Mouse (Mus musculus): Measurements from ENCODE around the gene Actl11. TPM values are rescaled to one million over a fixed set of nuclear protein-coding genes. Genes with fewer than 3 reads are reported as not detected.

Gene Actl11
- polyA plus RNA-seq, 1 experiment, result not detected

DNA sequence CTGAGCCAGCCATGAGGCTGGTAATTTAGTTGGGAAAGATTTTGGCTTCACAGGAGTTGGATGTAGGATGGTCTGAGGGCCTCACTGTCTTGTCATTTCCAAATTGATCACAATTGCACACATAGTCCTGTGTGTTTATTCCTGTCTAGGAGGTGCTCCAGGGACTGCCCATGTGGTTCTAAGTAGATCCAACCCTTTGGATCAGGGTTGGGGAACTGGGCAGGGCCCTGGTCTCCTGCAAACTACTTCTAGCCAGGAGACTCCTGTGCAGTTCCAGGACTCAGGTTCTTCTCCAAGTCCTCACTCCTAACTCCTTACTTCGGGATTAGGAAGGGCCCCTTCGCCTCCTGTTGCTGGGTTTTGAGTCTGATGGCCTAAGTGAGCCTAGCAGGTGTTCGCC is 7.1 kb downstream of the Actl11 start, which contains the start of gene Camkv:
Camkv (plus strand) TSS at position 301 of the 400 bp plus-strand sequence.
- Histone ChIP-seq H3K4me3 (ENCODE audit: insufficient read depth, poor library complexity, severe bottlenecking) (no peak within 1 kb of the TSS), H3ac (ENCODE audit: control insufficient read depth, insufficient read length, low read depth) (no peak within 1 kb of the TSS), H3K79me2 (ENCODE audit: control insufficient read depth, insufficient read depth) (no peaks in the 10 kb centered on the region), H3K36me3 (ENCODE audit: control insufficient read depth, insufficient read depth) (no peaks in the 10 kb centered on the region), H3K27me3 (ENCODE audit: control insufficient read depth, insufficient read depth, insufficient read length) (peaks cover 19% of the 10 kb centered on the region), H3K79me3 (ENCODE audit: low read depth) (no peaks in the 10 kb centered on the region)
- TF ChIP-seq MAX (IDR thresholded peaks at IDR 0.05) (no peak), FOSL1 (IDR thresholded peaks at IDR 0.05; ENCODE audit: insufficient read depth, low read length, poor library complexity, severe bottlenecking) (no peak), CTCF (IDR thresholded peaks at IDR 0.05; ENCODE audit: control insufficient read depth, insufficient read depth, insufficient read length) (no peak), MYOD1 (IDR thresholded peaks at IDR 0.05; ENCODE audit: control insufficient read depth, insufficient read length, low read depth) (no peak), CEBPB (IDR thresholded peaks at IDR 0.05; ENCODE audit: low read depth) (no peak), MYOG (IDR thresholded peaks at IDR 0.05; ENCODE audit: control insufficient read depth, extremely low read depth, insufficient read length) (no peak), USF1 (IDR thresholded peaks at IDR 0.05; ENCODE audit: low read depth) (no peak)

DNA sequence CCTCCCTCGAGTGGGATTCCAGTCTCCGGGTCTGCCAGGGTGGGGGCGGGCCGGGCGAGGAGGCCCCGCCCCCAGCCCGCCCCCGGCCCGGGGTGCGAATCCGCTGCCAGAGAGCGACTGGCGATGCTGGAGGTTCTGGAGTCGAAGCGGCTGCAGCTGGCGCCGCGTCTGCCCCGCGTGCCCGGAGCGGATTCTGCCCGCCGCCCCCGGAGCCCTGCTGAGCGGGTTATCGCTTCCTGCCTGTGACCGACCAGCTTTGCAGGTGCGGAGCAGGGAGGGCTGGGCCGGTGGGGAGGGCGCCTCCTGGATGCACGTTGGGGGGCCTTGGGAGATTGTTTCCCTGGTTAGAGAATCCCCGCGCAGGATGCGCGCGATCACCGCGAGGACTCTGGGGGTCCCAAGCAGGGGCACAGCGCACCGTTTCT is 7.5 kb downstream of the Actl11 start:
- Histone ChIP-seq H3K79me3 (ENCODE audit: low read depth) (no peaks in the 10 kb centered on the region), H3ac (ENCODE audit: control insufficient read depth, insufficient read length, low read depth) (no peak overlapping the region), H3K79me2 (ENCODE audit: control insufficient read depth, insufficient read depth) (no peaks in the 10 kb centered on the region), H3K36me3 (ENCODE audit: control insufficient read depth, insufficient read depth) (no peaks in the 10 kb centered on the region), H3K27me3 (ENCODE audit: control insufficient read depth, insufficient read depth, insufficient read length) (peaks cover 21% of the 10 kb centered on the region), H3K4me3 (ENCODE audit: insufficient read depth, poor library complexity, severe bottlenecking) (no peak overlapping the region)
- TF ChIP-seq MAX (IDR thresholded peaks at IDR 0.05) (no peak), MYOG (IDR thresholded peaks at IDR 0.05; ENCODE audit: control insufficient read depth, extremely low read depth, insufficient read length) (no peak), USF1 (IDR thresholded peaks at IDR 0.05; ENCODE audit: low read depth) (no peak), CTCF (IDR thresholded peaks at IDR 0.05; ENCODE audit: control insufficient read depth, insufficient read depth, insufficient read length) (no peak), CEBPB (IDR thresholded peaks at IDR 0.05; ENCODE audit: low read depth) (no peak), MYOD1 (IDR thresholded peaks at IDR 0.05; ENCODE audit: control insufficient read depth, insufficient read length, low read depth) (no peak), FOSL1 (IDR thresholded peaks at IDR 0.05; ENCODE audit: insufficient read depth, low read length, poor library complexity, severe bottlenecking) (no peak)

DNA sequence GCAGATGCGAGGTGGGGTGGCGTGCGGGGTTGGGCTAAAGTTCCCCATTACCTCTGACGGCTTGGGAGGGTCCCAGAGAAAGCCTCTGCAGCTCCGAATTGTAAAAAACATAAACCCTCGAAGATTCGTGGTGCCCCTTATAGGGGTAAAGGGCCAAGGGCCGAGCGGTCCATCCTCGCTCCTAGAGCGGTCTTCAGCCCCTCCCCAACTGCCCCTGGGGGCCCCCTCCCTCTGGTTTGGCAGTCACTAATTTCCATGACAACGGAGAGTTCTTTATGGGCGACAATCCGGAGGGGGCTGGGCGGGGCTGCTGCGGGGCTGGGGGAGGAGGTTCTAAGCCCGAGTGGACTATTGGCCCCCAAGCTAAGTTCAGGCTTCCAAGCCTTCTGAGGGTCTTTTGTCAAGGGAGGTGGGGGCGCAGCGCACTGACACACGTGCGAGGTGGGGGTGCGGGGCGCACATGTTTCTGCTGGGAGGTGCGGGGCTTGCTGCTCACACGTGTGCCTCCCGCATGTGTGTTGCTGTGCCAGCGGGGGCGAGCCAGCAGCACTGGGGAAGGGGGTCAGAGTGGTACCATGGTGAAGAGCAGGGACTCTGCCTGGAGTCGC is 8.1 kb downstream of the Actl11 start:
- H3K4me3 ChIP-seq (ENCODE audit: insufficient read depth, poor library complexity, severe bottlenecking), result no peak overlapping the region
- no peaks in the 10 kb centered on the region for H3K79me2 ChIP-seq (ENCODE audit: control insufficient read depth, insufficient read depth)
- H3K27me3 ChIP-seq (ENCODE audit: control insufficient read depth, insufficient read depth, insufficient read length), result peaks cover 24% of the 10 kb centered on the region
- TF ChIP-seq FOSL1 (IDR thresholded peaks at IDR 0.05; ENCODE audit: insufficient read depth, low read length, poor library complexity, severe bottlenecking), result no peak
- TF ChIP-seq MAX (IDR thresholded peaks at IDR 0.05), result no peak
- no peak for TF ChIP-seq USF1 (IDR thresholded peaks at IDR 0.05; ENCODE audit: low read depth)
- no peak for TF ChIP-seq CTCF (IDR thresholded peaks at IDR 0.05; ENCODE audit: control insufficient read depth, insufficient read depth, insufficient read length)
- TF ChIP-seq MYOG (IDR thresholded peaks at IDR 0.05; ENCODE audit: control insufficient read depth, extremely low read depth, insufficient read length), result no peak
- TF ChIP-seq CEBPB (IDR thresholded peaks at IDR 0.05; ENCODE audit: low read depth), result no peak
- TF ChIP-seq MYOD1 (IDR thresholded peaks at IDR 0.05; ENCODE audit: control insufficient read depth, insufficient read length, low read depth), result no peak
- H3ac ChIP-seq (ENCODE audit: control insufficient read depth, insufficient read length, low read depth), result no peak overlapping the region
- no peaks in the 10 kb centered on the region for H3K79me3 ChIP-seq (ENCODE audit: low read depth)
- no peaks in the 10 kb centered on the region for H3K36me3 ChIP-seq (ENCODE audit: control insufficient read depth, insufficient read depth)

DNA sequence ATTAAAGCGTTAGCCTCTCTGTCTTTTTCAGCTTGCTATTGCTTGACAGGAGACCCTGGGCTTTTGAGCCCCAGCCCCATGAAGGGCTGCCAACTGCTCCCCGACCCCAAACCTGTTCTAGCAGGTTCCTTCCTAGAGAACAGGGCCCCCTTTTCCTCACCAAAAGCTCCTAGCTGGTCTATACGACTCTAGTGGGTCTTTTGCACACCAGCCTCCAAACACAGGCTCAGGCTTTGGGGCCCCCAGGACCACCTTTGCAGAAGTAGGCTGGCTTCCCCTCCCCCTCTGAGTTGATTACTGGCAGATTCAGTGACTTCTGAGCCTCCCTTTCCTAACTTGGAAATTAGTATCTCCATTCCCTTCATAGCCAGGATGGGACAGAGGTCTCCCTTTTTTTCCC is 8.6 kb downstream of the Actl11 start:
- H3K79me2 ChIP-seq (ENCODE audit: control insufficient read depth, insufficient read depth), result no peaks in the 10 kb centered on the region
- no peak overlapping the region for H3K4me3 ChIP-seq (ENCODE audit: insufficient read depth, poor library complexity, severe bottlenecking)
- H3K79me3 ChIP-seq (ENCODE audit: low read depth), result no peaks in the 10 kb centered on the region
- TF ChIP-seq MYOG (IDR thresholded peaks at IDR 0.05; ENCODE audit: control insufficient read depth, extremely low read depth, insufficient read length), result no peak
- TF ChIP-seq FOSL1 (IDR thresholded peaks at IDR 0.05; ENCODE audit: insufficient read depth, low read length, poor library complexity, severe bottlenecking), result no peak
- no peak for TF ChIP-seq CTCF (IDR thresholded peaks at IDR 0.05; ENCODE audit: control insufficient read depth, insufficient read depth, insufficient read length)
- no peak for TF ChIP-seq CEBPB (IDR thresholded peaks at IDR 0.05; ENCODE audit: low read depth)
- TF ChIP-seq USF1 (IDR thresholded peaks at IDR 0.05; ENCODE audit: low read depth), result no peak
- TF ChIP-seq MAX (IDR thresholded peaks at IDR 0.05), result no peak
- TF ChIP-seq MYOD1 (IDR thresholded peaks at IDR 0.05; ENCODE audit: control insufficient read depth, insufficient read length, low read depth), result no peak
- no peak overlapping the region for H3ac ChIP-seq (ENCODE audit: control insufficient read depth, insufficient read length, low read depth)
- no peaks in the 10 kb centered on the region for H3K36me3 ChIP-seq (ENCODE audit: control insufficient read depth, insufficient read depth)
- peaks cover 24% of the 10 kb centered on the region for H3K27me3 ChIP-seq (ENCODE audit: control insufficient read depth, insufficient read depth, insufficient read length)

DNA sequence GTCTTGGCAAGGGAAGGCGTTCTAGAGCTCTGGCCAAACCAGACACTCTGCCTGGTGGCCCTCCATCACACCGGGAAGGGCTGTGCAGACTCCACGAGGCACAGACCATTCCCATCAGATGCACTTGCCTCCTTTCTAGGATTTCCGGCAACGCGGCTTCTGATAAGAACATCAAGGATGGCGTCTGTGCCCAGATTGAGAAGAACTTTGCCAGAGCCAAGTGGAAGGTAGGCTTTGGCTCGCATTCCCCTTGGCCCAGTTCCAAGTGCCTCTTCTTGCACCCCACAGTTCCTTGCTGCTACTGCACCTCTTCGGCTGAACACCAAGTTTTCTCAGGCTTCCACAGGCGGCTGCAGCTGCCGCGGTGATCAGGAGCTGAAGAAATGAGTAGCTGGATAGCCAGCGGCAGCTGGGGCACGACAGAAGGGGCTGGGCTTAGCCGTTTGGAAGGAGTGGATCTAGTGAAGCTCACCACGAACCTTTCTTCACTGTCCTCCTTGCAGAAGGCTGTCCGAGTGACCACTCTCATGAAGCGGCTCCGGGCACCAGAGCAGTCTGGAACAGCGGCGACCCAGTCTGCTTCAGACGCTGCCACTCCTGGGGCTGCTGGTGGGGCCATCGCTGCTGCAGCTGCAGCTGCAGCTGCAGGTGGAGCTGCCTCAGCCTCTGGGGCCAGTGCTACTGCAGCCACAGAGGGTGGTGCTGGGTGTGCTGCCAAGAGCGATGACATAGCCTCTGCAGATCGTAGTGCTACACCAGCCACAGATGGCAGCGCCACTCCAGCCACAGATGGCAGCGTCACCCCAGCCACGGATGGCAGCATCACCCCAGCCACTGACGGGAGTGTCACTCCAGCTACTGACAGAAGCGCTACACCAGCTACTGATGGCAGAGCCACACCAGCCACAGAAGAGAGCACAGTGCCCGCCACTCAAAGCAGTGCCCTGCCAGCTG is 19.2 kb downstream of the Actl11 start:
- TF ChIP-seq MYOD1 (IDR thresholded peaks at IDR 0.05; ENCODE audit: control insufficient read depth, insufficient read length, low read depth) (no peak), MAX (IDR thresholded peaks at IDR 0.05) (no peak), MYOG (IDR thresholded peaks at IDR 0.05; ENCODE audit: control insufficient read depth, extremely low read depth, insufficient read length) (no peak), FOSL1 (IDR thresholded peaks at IDR 0.05; ENCODE audit: insufficient read depth, low read length, poor library complexity, severe bottlenecking) (no peak), CEBPB (IDR thresholded peaks at IDR 0.05; ENCODE audit: low read depth) (no peak), CTCF (IDR thresholded peaks at IDR 0.05; ENCODE audit: control insufficient read depth, insufficient read depth, insufficient read length) (no peak), USF1 (IDR thresholded peaks at IDR 0.05; ENCODE audit: low read depth) (no peak)
- peak overlapping the region; percentile 37 for H3ac ChIP-seq (ENCODE audit: control insufficient read depth, insufficient read length, low read depth)

More for the DNA sequence above, 19.2 kb downstream of the Actl11 start:
- H3K4me3 ChIP-seq (ENCODE audit: insufficient read depth, poor library complexity, severe bottlenecking), result no peak overlapping the region
- H3K36me3 ChIP-seq (ENCODE audit: control insufficient read depth, insufficient read depth), result no peaks in the 10 kb centered on the region
- peaks cover 9% of the 10 kb centered on the region for H3K79me3 ChIP-seq (ENCODE audit: low read depth)
- no peaks in the 10 kb centered on the region for H3K27me3 ChIP-seq (ENCODE audit: control insufficient read depth, insufficient read depth, insufficient read length)
- peaks cover 18% of the 10 kb centered on the region for H3K79me2 ChIP-seq (ENCODE audit: control insufficient read depth, insufficient read depth)
